Mouse (Mus musculus): ENCODE measurements around the gene Cst3.

Cst3 gene

DNA sequence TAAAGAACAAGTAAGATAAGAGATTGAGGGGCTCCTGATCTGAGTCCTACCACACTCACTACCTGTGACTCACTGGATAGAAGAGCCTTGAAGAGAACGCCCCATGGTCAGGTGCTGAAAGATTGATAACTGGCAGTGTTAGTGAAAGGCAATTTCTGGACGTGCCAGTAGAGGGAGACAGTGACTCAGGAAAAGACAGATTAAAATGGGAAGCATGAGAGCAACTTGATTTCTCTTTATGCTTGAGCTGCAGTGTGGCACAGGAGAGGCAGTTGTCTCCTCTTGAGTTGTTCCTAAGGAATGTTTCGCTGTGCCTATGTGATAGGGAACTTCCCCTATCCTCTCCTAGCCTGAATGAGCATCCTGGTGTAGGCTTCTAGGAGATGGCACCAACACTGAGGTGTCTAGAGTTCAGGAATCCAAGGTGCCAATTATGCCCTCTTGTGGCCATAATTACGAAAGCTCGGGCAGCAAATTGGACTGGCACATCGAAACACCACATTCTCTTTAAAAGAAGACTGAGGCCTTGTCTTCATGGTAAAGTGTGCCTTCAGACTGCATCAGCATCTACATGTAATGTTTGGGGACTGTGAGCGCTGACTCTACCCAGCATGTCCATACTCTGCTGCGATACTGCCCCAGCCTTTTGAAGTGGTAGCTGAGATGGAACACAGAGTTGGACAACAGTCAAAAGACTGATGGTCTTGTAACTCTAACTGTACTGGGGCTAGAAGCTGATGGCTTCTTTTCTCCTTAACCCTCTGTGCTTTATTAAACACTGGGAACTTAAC, 24.2 kb downstream of the Cst3 start:
- DNase-seq: peak; percentile 88

DNA sequence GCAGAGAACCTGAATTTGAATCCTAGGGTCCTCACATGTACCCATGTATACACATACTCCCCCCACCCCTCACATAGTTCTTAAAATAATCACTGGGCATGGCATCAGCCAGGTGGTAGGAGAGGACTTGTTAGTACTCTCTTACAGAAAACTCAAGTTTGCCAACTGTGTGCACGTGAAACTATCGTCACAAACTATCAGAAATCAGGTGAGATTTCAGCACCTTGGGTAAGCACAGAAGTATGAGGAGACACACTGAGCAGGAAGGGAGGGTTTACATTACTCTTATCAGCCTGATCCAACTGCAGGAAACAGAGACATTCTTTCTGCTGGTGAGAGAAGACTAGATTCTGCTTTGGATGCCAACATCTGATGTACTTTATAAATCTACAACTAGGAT, 36.3 kb downstream of the Cst3 start:
- DNase-seq: no peak

DNA sequence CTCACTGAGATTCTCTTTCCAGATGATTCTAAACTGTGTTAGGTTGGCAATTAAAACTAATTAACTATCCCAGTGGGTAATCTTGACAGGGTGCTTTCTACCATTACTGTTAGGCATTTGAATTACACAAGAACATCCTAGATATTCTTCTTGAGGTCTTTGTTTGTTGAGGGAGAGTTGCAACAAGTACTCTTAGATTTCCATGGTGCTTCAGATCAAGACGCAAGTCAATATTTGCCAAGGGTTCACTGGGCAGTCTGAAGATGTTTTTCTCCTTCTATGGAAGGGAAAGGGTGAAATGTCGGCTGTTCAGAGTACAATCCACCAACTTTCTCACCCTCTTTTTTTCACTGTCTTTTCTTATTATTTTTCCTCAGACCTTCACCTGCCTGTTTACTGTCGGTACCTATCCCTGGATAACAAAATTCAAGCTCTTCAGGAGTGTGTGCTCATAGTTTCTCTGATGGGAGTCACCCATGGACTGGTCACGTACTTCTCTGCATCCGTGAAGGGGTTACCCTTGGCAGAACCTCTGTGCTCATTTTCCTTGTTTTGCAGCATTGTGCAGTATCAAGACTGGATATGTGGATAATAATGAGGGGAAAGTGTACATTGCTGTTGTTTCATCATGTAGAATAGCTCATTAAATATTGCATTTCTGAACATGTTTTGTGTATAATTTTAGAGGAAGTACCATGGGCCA, 37.3 kb downstream of the Cst3 start:
- no peak for DNase-seq

DNA sequence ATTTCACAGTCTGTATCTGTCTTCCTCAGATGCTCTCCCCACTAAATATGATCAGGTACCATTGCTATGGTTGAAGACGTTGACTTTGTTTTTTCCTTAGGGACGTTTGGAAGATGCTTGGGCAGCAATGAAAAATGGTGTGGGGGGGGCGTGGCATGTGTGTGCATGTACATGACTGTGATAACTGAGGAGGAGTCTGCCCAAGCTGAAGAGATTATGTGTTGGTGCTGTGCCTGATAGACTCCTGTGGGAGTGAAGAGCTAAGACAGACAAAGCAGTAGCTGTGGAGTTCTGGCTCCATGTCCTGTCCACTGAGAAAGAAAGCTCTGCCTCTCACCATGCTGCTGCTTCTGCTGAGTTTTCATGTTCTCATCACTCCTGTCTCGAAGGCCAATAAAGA, 40.6 kb downstream of the Cst3 start, which contains the start of gene Cst9:
TSS of gene Cst9 (plus strand) at position 236 of the 400 bp plus-strand sequence.
- DNase-seq: no peak

DNA sequence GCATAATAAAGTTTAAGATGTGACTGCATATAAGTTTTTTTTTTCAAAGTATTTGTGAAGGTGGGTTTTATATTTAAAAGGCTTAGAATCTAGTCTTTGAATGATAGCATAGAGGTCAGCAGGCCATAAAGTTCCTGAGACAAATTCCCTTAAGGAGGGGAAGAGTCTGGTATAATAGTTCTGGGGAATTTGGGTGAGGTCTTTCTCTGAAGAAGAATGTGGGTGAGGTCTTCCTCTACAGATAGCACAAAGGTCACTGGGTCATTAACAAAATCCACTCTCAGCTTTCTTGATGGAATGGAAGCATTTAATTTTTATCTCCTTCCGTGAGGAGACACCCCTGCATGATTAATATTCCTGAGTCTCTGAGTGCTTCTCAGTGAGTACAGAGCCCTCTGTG, 49.5 kb downstream of the Cst3 start:
- DNase-seq: no peak
